Mouse (Mus musculus) embryonic facial prominence, embryonic 13.5 days (tissue): ENCODE measurements around the gene Wasf3. TPM values are rescaled to one million over a fixed set of nuclear protein-coding genes. Genes with fewer than 3 reads are reported as not detected.

Source experiments
- ATAC-seq: fragments of 200-750 bp; cut with Nextera tagmentation; 2 replicates; pipeline ENCODE4 v1.8.0; 2017; ENCODE audit warnings: low read depth; ENCODE audit not compliant: insufficient number of reproducible peaks, insufficient read depth, low FRiP score, low TSS enrichment
- H3K27ac ChIP-seq: fragments of 300-500 bp; sonication (generic); 2 replicates; pipeline ENCODE4 v1.5.1; 2015; ENCODE audit warnings: moderate library complexity, mild to moderate bottlenecking, inconsistent platforms
- H3K27me3 ChIP-seq: fragments of 300-500 bp; sonication (generic); 2 replicates; pipeline ENCODE4 v1.6.1; 2015; ENCODE audit warnings: mild to moderate bottlenecking, inconsistent platforms
- H3K36me3 ChIP-seq: fragments of 300-500 bp; sonication (generic); 2 replicates; pipeline ENCODE4 v1.6.1; 2015; ENCODE audit warnings: mild to moderate bottlenecking, inconsistent platforms
- H3K4me1 ChIP-seq: fragments of 300-500 bp; sonication (generic); 2 replicates; pipeline ENCODE4 v1.6.1; 2015; ENCODE audit warnings: inconsistent platforms
- H3K4me2 ChIP-seq: fragments of 300-500 bp; sonication (generic); 2 replicates; pipeline ENCODE4 v1.6.1; 2015; ENCODE audit warnings: moderate library complexity, mild to moderate bottlenecking, inconsistent platforms
- H3K4me3 ChIP-seq: fragments of 300-500 bp; sonication (generic); 2 replicates; pipeline ENCODE4 v1.5.1; 2015; ENCODE audit warnings: mild to moderate bottlenecking, inconsistent platforms
- H3K9ac ChIP-seq: fragments of 300-500 bp; sonication (generic); 2 replicates; pipeline ENCODE4 v1.6.1; 2015; ENCODE audit warnings: mild to moderate bottlenecking, inconsistent platforms
- H3K9me3 ChIP-seq: fragments of 300-500 bp; sonication (generic); 2 replicates; pipeline ENCODE4 v1.6.1; 2016; ENCODE audit warnings: inconsistent platforms
- WGBS: fragments of 180-500 bp; shearing (Covaris S2); methylation state at CpG from one replicate; pipeline ENCODE4 v1.1.7; 2015; ENCODE audit warnings: mixed read lengths; 5-methylcytosine and 5-hydroxymethylcytosine counted together
- polyA plus RNA-seq: library from polyadenylated mRNA; unstranded; fragments of >200 nt; fragmentation: Nextera tagmentation; extraction: Ambion mirVana; gene quantifications from 2 replicates; pipeline ENCODE4 v1.2.1, GENCODE M21; 2015

The Wasf3 gene
- polyA plus RNA-seq, result 4.8 and 4.9 TPM in 2 replicates

DNA sequence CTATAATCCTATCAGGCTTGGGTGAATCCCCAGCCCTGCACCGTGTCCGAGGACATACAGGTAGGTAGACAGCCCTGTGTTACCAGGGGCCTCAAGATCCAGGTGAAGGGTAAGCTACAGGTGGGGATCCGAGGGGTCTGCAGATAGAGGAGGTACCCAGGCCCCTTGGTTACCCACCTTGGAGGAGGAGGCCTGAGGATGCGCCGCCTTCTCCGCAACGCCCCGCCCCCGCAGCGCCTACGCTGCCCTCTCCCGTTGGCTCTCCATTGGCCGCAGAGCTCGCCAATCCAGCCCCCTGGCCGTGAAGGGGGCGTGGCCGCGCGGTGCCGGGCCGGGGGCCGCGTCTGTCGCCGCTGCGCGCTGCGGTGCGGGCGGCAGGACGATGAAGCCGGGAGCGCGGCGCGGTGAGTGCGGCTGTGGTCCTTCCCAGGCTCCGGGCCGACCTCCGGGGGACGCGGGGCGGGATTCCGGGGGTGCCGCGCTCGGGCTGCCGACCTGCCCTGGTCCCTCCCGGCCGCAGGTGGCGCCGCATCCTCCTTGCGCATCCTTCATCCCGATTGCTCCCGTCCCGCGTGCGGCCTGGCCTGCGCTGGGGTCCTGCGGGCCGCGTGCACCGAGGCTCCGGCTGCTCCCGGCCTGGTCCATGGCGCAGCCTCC, at the start of gene Wasf3:
TSS of gene Wasf3 (plus strand) at position 51 of the 657 bp plus-strand sequence.
- ATAC-seq, result peak; percentile 93
- H3K27ac ChIP-seq, result no peak within 1 kb of the TSS
- H3K9me3 ChIP-seq, result no peaks in the 10 kb centered on the region
- peak within 1 kb of the TSS; percentile 82 for H3K9ac ChIP-seq
- peaks cover 7% of the 10 kb centered on the region for H3K4me1 ChIP-seq
- WGBS, result under 1% methylated on average over 65 of the region's 66 CpGs
- H3K4me3 ChIP-seq, result peak within 1 kb of the TSS; percentile 77
- H3K36me3 ChIP-seq, result 0 out of 2 replicates have a peak, but pooled peaks cover 4% of the 10 kb centered on the region
- peak within 1 kb of the TSS; percentile 84 for H3K4me2 ChIP-seq
- H3K27me3 ChIP-seq, result no peaks in the 10 kb centered on the region; the same call in 1 of the 2 replicates

DNA sequence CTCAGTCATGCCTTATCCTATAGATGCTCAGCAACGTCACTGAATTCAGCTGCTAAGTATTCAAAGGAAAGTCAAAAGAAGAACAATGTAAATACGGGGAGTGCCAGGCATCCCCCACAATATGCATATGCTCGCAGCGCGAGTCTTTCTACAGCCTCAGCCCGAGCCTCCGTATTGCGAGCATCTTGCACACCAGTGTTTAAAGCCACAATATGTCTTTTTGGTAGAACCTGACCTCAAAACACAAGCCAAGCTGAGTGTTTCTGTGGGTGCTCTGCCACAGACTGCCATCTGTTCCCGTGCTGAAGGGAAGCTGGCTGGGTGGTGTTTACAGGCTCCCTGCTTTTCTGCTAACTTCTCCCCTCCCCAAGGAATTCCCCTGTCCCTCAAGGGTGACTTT, 46.7 kb upstream of the Wasf3 start:
- no peaks in the 10 kb centered on the region for H3K4me1 ChIP-seq
- no peak for ATAC-seq
- H3K36me3 ChIP-seq, result no peaks in the 10 kb centered on the region
- 62% methylated on average over 9 of the region's 9 CpGs for WGBS
- H3K27me3 ChIP-seq, result no peaks in the 10 kb centered on the region
- no peak overlapping the region for H3K4me3 ChIP-seq
- no peak overlapping the region for H3K27ac ChIP-seq
- H3K9ac ChIP-seq, result no peak overlapping the region
- H3K9me3 ChIP-seq, result no peaks in the 10 kb centered on the region
- H3K4me2 ChIP-seq, result no peak overlapping the region

DNA sequence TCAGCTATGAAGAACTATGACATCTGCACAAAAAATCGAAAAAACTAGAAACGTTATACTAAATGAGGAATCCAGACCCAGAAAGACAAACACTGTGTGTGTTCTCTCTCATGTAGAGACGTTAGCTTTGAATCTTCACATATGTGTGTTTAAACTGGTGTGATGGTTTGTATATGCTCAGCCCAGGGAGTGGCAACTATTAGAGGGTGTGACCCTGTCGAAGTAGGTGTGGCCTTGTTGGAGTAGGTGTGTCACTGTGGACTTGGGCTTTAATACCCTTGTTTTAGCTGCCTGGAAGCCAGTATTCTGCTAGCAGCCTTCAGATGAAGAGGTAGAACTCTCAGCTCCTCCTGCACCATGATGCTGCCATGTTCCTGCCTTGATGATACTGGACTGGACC, 44.7 kb upstream of the Wasf3 start:
- Histone ChIP-seq H3K27me3 (no peaks in the 10 kb centered on the region), H3K4me3 (no peak overlapping the region), H3K4me2 (no peak overlapping the region), H3K27ac (no peak overlapping the region), H3K36me3 (no peaks in the 10 kb centered on the region), H3K9ac (no peak overlapping the region), H3K4me1 (no peaks in the 10 kb centered on the region), H3K9me3 (no peaks in the 10 kb centered on the region)
- ATAC-seq, result no peak
- WGBS, result 84% methylated on average over 4 of the region's 4 CpGs

DNA sequence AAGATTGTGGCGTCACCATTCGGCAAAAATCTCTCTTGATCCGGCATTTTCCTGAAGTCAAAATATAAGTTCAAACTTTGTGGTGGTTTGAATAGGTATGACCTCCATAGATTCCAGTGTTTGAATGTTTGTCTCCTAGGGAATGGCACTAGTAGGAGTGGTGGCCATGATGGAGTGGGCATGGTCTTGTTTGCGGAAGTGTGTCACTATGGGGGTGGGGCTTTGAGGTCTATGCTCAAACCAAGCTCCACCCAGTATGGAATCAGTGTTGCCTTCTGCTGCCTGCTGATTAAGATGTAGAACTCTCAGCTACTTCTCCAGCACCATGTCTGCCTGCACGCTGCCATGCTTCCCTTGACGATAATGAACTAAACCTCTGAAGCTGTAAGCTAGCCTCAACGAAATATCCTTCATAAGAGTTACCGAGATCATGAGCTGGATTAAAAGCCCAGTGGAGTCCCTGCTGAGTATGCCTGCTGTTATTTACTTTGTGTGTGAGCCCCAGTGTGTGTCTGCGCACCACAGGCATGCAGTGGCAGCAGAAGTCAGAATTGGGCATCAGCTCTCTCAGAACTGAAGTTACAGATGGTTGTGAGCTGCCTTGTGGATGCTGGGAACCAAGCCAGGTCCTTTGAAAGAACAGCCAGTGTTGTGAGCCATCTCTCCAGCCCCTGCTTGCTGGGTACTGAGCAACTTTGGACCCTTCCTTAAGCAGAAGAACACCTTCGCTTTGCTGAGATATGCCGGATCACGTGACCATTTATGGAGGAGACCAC, 39.7 kb upstream of the Wasf3 start:
- WGBS, result 92% methylated on average over 12 of the region's 12 CpGs
- ATAC-seq, result no peak
- H3K4me1 ChIP-seq, result no peaks in the 10 kb centered on the region
- no peaks in the 10 kb centered on the region for H3K9me3 ChIP-seq
- no peaks in the 10 kb centered on the region for H3K27me3 ChIP-seq
- H3K4me3 ChIP-seq, result no peak overlapping the region
- no peaks in the 10 kb centered on the region for H3K36me3 ChIP-seq
- no peak overlapping the region for H3K4me2 ChIP-seq
- H3K9ac ChIP-seq, result no peak overlapping the region
- H3K27ac ChIP-seq, result no peak overlapping the region

DNA sequence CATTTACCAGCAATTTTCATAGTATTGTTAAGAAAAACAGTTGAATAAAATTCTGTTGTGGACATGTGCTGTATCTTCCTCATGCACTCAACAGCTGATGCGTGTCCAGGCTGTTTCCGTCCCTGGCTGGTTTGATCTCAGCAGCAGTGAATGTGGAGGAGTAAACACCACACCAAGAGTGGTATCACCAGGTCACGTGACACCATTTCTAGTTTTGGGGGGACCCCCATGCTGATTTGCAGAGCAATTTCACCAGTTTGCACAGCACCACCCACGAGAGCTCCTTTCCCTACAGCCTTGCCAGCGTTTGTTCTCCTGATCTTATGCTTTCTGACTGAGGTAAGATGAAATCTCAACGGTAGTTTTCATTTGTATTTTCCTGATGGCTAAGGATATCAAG, 37.7 kb upstream of the Wasf3 start:
- Histone ChIP-seq H3K36me3 (no peaks in the 10 kb centered on the region), H3K27me3 (no peaks in the 10 kb centered on the region), H3K27ac (no peak overlapping the region), H3K4me3 (no peak overlapping the region), H3K4me2 (no peak overlapping the region), H3K9me3 (no peaks in the 10 kb centered on the region), H3K9ac (no peak overlapping the region), H3K4me1 (no peaks in the 10 kb centered on the region)
- ATAC-seq, result no peak
- WGBS, result 78% methylated on average over 6 of the region's 6 CpGs

DNA sequence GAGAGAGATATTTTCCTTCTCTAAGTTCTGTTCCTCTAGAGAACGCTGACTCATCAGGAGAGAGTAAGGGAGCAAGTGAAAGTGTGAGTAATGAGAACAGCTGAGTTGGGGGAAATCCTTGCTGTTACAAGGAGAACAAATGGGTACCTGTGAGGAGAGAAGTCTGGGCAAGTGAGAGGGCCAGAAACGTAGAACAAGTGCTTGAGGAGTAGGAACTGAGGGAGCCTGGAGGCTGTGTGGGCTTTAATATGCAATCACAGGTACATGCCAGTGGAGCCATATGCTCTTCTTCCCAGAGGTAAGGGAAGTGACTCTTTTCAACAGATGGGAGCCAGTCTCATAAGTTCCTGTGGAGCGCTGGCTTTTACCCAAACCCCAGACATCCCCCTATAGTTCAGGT, 35.6 kb upstream of the Wasf3 start:
- no peak overlapping the region for H3K27ac ChIP-seq
- no peaks in the 10 kb centered on the region for H3K4me1 ChIP-seq
- no peak for ATAC-seq
- 75% methylated on average over 3 of the region's 3 CpGs for WGBS
- H3K4me3 ChIP-seq, result no peak overlapping the region
- H3K9me3 ChIP-seq, result no peaks in the 10 kb centered on the region
- no peak overlapping the region for H3K4me2 ChIP-seq
- H3K36me3 ChIP-seq, result no peaks in the 10 kb centered on the region
- no peaks in the 10 kb centered on the region for H3K27me3 ChIP-seq
- H3K9ac ChIP-seq, result no peak overlapping the region

DNA sequence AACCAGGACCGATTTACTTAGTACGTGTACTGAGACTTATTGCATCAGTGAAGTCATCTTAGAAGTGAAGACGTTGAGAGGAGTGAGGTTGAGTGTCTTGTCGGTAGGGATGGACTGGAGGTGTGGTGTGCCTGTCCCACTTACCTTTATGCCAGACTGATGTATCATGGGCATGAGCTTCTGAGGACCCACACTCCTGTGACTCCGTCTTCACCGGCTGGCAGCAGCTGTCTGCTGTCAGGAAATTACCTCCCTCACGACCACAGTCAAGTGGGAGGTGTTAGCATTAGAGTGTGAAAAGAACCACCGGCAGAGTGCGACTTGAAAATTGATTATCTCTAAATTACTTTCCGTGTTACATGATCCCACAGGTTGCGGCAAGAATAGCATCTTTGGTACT, 34.0 kb upstream of the Wasf3 start:
- no peak overlapping the region for H3K4me3 ChIP-seq
- 82% methylated on average over 11 of the region's 11 CpGs for WGBS
- no peak overlapping the region for H3K4me2 ChIP-seq
- no peaks in the 10 kb centered on the region for H3K9me3 ChIP-seq
- no peak for ATAC-seq
- no peak overlapping the region for H3K9ac ChIP-seq
- no peaks in the 10 kb centered on the region for H3K36me3 ChIP-seq
- no peak overlapping the region for H3K27ac ChIP-seq
- H3K27me3 ChIP-seq, result no peaks in the 10 kb centered on the region
- no peaks in the 10 kb centered on the region for H3K4me1 ChIP-seq

DNA sequence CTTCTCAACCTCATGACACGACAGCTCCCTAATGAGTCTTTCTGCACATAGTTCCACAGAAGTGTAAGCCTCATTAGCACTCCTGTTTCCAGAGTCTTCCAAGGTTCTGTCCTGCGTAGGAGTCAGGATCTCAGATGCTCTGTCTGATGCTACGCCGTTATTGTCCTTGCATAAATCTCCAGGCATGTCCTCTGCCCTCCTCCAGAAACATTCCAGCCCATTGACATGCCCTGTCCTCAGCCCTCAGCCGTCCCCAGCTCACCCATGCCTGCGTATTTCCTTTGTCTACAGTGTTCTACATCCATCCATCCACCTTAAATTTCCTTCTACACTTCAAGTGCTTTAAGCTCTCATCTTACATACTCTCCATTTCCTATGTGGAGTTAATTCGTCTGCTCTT, 32.8 kb upstream of the Wasf3 start:
- no peak for ATAC-seq
- no peaks in the 10 kb centered on the region for H3K36me3 ChIP-seq
- no peaks in the 10 kb centered on the region for H3K27me3 ChIP-seq
- no peak overlapping the region for H3K9ac ChIP-seq
- 84% methylated on average over 7 of the region's 7 CpGs for WGBS
- H3K9me3 ChIP-seq, result no peaks in the 10 kb centered on the region
- H3K4me3 ChIP-seq, result no peak overlapping the region
- H3K4me2 ChIP-seq, result no peak overlapping the region
- H3K27ac ChIP-seq, result no peak overlapping the region
- H3K4me1 ChIP-seq, result no peaks in the 10 kb centered on the region

DNA sequence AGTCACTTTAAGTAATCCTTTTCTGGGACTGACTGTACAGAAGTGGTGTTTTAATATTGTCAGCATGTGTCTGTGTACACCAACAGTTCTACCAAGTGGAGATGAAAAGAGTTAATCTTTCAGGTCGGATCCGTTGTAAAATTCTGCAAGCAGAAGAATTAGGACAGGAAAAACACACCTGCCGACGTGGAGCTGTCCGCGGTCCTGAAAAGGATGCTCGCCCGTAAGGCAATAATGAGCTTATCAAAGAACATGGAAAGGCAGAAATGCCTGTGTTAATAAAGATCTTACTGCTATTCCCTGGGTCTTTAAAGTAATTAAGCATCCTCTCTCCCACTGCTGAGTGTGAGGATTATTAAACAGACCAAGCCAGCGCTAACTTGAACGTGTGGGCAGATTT, 24.4 kb upstream of the Wasf3 start:
- no peaks in the 10 kb centered on the region for H3K36me3 ChIP-seq
- no peak overlapping the region for H3K4me3 ChIP-seq
- no peaks in the 10 kb centered on the region for H3K9me3 ChIP-seq
- no peaks in the 10 kb centered on the region for H3K27me3 ChIP-seq
- 31% methylated on average over 10 of the region's 10 CpGs for WGBS
- no peak overlapping the region for H3K9ac ChIP-seq
- no peak for ATAC-seq
- H3K4me1 ChIP-seq, result no peaks in the 10 kb centered on the region
- no peak overlapping the region for H3K4me2 ChIP-seq
- no peak overlapping the region for H3K27ac ChIP-seq

DNA sequence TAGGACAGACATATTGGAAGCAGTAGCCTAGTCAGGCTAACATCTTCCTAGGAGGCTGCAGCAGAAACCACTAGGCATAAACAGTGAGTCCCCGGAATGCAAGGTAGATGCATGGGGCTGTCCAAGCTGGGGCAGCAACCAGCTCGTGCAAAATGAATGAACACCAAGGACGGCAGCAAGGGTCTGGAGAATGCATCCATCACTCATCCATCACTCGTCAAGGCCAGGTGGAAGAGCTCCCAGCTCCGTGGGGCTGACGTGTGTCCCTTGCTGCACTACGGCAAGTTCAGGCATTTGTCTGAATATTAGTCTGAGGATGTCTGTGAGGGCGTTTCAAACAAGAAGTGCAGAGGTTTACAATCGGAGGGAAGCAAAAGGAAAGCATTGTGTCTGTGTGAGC, 22.1 kb upstream of the Wasf3 start:
- H3K4me3 ChIP-seq, result no peak overlapping the region
- no peaks in the 10 kb centered on the region for H3K4me1 ChIP-seq
- H3K9me3 ChIP-seq, result no peaks in the 10 kb centered on the region
- no peak overlapping the region for H3K27ac ChIP-seq
- ATAC-seq, result no peak
- no peaks in the 10 kb centered on the region for H3K36me3 ChIP-seq
- H3K27me3 ChIP-seq, result no peaks in the 10 kb centered on the region
- no peak overlapping the region for H3K4me2 ChIP-seq
- H3K9ac ChIP-seq, result no peak overlapping the region
- WGBS, result 81% methylated on average over 9 of the region's 9 CpGs

DNA sequence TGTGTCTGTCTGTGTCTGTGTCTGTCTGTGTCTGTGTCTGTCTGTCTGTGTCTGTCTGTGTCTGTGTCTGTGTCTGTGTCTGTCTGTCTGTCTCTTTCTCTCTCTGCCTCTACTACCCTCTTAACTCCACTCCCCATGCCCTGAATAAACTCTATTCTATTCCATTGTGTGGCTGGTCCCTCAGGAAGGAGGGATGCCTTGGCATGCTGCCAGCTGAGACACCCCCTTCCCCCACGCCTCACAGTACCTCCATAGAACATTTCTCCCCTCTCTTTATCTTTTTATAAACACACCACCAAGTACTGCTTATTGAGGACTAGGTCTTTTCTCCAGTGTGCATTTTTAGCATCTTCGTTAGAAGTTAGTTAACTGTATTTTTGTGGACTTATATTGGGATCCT, 16.4 kb upstream of the Wasf3 start:
- Histone ChIP-seq H3K9ac (no peak overlapping the region), H3K4me1 (no peaks in the 10 kb centered on the region), H3K27ac (no peak overlapping the region), H3K27me3 (no peaks in the 10 kb centered on the region), H3K4me3 (no peak overlapping the region), H3K4me2 (no peak overlapping the region), H3K36me3 (no peaks in the 10 kb centered on the region), H3K9me3 (no peaks in the 10 kb centered on the region)
- WGBS, result 84% methylated on average over 2 of the region's 2 CpGs
- ATAC-seq, result no peak

DNA sequence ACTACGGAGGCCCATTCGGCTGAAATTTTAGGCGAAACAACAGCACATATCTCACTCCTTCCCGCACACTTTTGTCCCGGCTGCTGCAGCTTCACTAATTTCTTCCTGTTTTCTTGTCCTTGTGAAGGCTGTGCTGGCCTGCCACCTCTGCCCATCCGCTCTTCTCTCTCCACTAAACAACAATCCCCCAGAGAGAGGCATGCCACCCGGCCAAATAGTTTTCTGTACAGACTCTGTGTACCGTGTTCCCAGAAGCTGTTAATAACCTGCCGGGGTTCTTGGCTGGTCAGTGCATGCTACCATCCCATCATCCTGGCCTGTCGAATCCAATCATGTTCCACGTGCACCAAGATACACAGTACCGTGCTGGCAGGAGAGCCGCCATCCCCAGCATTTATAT, 15.8 kb upstream of the Wasf3 start:
- 89% methylated on average over 13 of the region's 13 CpGs for WGBS
- H3K4me3 ChIP-seq, result no peak overlapping the region

More for the DNA sequence above, 15.8 kb upstream of the Wasf3 start:
- no peaks in the 10 kb centered on the region for H3K36me3 ChIP-seq
- no peak overlapping the region for H3K27ac ChIP-seq
- no peaks in the 10 kb centered on the region for H3K9me3 ChIP-seq
- ATAC-seq, result no peak
- H3K4me2 ChIP-seq, result no peak overlapping the region
- no peaks in the 10 kb centered on the region for H3K4me1 ChIP-seq
- H3K9ac ChIP-seq, result no peak overlapping the region
- H3K27me3 ChIP-seq, result no peaks in the 10 kb centered on the region
